Mouse (Mus musculus): ENCODE results near the gene 4930516K23Rik.

The 4930516K23Rik gene

DNA sequence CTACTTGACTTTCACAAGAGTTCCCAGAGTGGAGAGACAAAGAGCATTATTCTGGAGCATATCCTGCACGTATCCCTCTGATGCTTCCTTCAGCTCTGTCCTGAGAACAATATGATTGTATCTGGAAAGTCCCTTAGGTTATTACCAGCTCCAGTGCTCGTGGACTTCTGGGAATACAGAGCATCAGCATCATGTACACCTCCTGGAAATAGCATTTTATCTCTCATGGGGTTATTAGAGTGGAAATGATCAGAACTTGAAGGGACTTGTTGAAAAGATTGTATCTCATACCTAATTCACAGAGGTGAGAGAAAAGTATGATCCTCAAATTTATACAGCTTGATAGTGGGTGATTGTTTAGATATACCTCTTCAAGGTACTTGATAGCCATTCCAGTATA, at the start of gene 4930516K23Rik:
4930516K23Rik (minus strand) TSS at position 101 of the 400 bp plus-strand sequence.
- no peak for DNase-seq

DNA sequence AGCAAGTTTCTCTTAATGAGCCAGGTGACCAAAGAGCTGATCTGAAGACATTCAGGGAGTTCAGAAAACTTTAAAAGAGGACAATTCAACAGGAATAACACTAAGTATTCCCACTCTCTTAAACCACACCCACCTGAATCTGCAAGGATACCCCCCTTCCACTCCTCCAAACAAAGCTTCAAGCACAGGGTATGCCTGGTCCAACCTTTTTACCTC, 43.4 kb upstream of the 4930516K23Rik start, which contains the start of gene Olfr646:
Olfr646 (plus strand) TSS at position 117 of the 216 bp plus-strand sequence.
- no peak for DNase-seq

DNA sequence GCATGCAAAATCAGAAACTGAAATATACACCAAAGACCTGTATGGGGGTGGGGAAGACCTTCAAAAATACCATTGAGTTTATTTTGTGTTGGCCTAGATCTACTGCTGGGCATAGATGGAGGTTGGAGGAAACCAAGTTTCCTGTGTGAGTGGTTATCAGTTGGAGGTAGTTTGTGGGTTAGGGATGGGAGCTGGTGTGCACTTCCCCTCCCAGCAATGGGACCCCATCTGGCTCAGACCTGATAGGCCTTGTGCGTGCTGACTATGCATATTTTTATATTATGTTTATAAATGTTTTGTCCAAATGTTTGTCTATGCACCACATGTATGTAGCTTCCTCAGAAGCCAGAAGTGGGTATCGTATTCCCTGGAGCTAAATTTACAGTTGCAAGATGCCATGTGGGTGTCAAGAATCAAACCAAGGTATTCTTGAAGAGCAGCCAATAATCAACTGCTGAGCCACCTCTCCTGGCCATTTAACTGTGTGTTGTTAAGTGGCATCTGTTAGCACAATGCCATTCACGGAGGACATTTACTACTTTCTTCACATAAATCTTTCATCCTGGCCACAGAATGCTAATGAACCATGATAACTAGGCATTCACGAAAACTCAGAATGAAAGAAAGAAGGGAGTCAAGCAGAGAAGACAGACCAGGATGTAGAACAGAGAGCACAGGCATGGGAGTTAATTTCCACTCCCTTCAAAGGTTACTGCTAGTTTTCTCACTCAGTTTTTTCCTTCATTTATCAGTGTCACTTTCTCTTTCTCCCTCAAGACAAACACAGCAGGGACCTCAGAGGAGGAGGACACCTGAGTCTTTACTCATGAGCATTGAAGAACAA, 42.9 kb upstream of the 4930516K23Rik start:
- no peak for DNase-seq

DNA sequence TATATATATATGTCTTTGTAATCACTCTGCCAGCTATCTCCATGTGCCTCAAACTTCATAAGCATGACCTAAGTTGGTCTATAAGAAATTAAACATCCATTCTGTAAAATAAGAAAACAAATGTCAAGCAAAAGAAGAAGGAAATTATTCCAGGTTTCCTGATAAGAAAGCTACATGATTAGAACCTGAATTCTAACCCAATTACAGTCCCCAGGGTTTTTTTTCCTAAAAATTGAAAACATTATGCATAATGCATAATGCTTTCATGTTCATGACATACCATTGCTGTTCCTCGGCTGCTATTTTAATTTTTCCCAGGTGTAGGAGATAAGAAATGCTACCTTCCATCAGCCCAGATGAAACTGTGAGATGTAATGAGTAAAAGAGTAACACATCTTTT, 24.1 kb upstream of the 4930516K23Rik start, which contains the start of gene Olfr645:
Olfr645 (minus strand) TSS at position 101 of the 400 bp plus-strand sequence.
- no peak for DNase-seq

GRCm38 (mm10) chr7:104071769-104072168, 10.5 kb upstream of the 4930516K23Rik start, which contains the start of gene Olfr644:
Olfr644 (minus strand) TSS chr7:104071869.
- no peak for DNase-seq

- no peak for DNase-seq
Observed at GRCm38 (mm10) chr7:104059215-104059614, 2.0 kb downstream of the 4930516K23Rik start.

GRCm38 (mm10) chr7:104052566-104052965, 8.7 kb downstream of the 4930516K23Rik start, which contains the start of gene Olfr642:
Olfr642 (minus strand) TSS chr7:104052666.
- no peak for DNase-seq

DNA sequence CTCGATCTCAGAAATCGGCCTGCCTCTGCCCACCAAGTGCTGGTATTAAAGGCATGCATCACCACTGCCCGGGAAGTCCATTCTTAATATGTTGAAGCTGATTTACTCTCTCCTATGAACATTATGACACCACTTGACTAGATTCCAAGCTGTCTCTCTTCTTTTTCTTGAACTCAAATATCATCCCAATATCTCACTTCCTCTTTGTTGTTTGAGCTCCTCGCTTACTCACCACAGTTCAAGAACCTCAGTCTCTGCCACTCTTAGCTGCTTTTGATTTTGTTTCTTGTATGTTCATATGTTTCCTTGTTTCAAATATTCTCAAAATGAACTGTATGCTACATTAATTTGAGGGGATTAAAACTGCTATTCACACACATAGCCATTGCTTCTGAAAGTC, 10.5 kb downstream of the 4930516K23Rik start:
- DNase-seq: no peak

- no peak for DNase-seq
Observed at GRCm38 (mm10) chr7:104035145-104035544, 26.1 kb downstream of the 4930516K23Rik start, which contains the start of gene Olfr641. Olfr641 (plus strand) TSS chr7:104035445.

DNA sequence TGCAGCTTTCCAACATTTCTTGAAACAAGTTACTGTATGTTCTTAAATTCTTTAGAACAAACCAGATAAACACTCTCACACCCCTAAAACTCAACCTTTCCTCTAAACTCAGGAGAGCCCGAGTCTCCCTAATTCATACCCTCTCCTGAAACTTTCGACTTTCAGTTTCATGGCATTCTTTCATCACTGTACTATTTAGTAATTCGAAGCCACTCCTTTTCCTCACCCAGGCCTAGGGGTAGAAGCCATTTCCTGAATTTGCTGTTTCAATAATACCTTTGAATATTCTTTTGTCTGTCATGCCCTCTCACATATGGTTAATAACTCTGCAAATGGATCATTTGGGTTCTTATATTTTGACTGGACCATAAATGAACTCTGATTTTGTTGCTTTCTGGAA, 34.3 kb downstream of the 4930516K23Rik start:
- DNase-seq: no peak

GRCm38 (mm10) chr7:104025473-104025872, 35.8 kb downstream of the 4930516K23Rik start, which contains the start of gene Olfr640:
Olfr640 (minus strand) TSS chr7:104025573.
- DNase-seq: no peak

GRCm38 (mm10) chr7:104021651-104022050, 39.6 kb downstream of the 4930516K23Rik start:
- DNase-seq: no peak

- DNase-seq: no peak
Observed at GRCm38 (mm10) chr7:104018953-104019352, 42.3 kb downstream of the 4930516K23Rik start.

- DNase-seq: no peak
Observed at GRCm38 (mm10) chr7:104017203-104017602, 44.0 kb downstream of the 4930516K23Rik start, which contains the start of gene Olfr639. Olfr639 (minus strand) TSS chr7:104017303.
